Mouse (Mus musculus): ENCODE data around the gene Il6ra.

- no peak for TF ChIP-seq EP300 (IDR thresholded peaks at IDR 0.05; ENCODE audit: low read depth)
- no peak for TF ChIP-seq CTCF (IDR thresholded peaks at IDR 0.05; ENCODE audit: low read depth)
These were observed 33.7 kb downstream of the Il6ra start for GRCm38 (mm10) chr3:89879326-89879725.
